Mouse (Mus musculus): Measurements from ENCODE around the gene H2al1f. TPM values are rescaled to one million over a fixed set of nuclear protein-coding genes. Genes with fewer than 3 reads are reported as not detected.
"Not testable (repeated sequence)": the region's sequence is repeated elsewhere in the genome, so short reads cannot be mapped to it uniquely, and the experiment has no call there.

The H2al1f gene
- polyA plus RNA-seq, 2 experiments, result not detected

- no peaks in the 10 kb centered on the region for H3K36me3 ChIP-seq (ENCODE audit: control insufficient read depth, insufficient read depth, low read length)
- 55% methylated on average over 14 of the region's 14 CpGs for WGBS
- H3K9ac ChIP-seq (ENCODE audit: low read depth, low read length, severe bottlenecking), result no peak overlapping the region
- no peak overlapping the region for H3K4me3 ChIP-seq (replicated peaks; ENCODE audit: low read length)
- no peak overlapping the region for H3K4me2 ChIP-seq (replicated peaks; ENCODE audit: low read depth, low read length, severe bottlenecking)
- DNase-seq (ENCODE audit: low spot score), result no peak
- no peak overlapping the region for H3K27ac ChIP-seq (replicated peaks; ENCODE audit: low read depth, low read length)
- no peak for TF ChIP-seq POLR2A (IDR thresholded peaks at IDR 0.05; ENCODE audit: borderline replicate concordance, extremely low read depth, insufficient read depth, insufficient read length)
- no peaks in the 10 kb centered on the region for H3K4me1 ChIP-seq (ENCODE audit: control insufficient read depth, insufficient read depth, low read length)
- H3K9me3 ChIP-seq (ENCODE audit: control insufficient read depth, low read length), result no peaks in the 10 kb centered on the region
- H3K27me3 ChIP-seq (ENCODE audit: control insufficient read depth, insufficient read depth, low read length), result no peaks in the 10 kb centered on the region
- ATAC-seq (ENCODE audit: low FRiP score, low read depth), result no peak
Measured at GRCm38 (mm10) chrX:11288306-11288882, 26.6 kb upstream of the H2al1f start.

DNA sequence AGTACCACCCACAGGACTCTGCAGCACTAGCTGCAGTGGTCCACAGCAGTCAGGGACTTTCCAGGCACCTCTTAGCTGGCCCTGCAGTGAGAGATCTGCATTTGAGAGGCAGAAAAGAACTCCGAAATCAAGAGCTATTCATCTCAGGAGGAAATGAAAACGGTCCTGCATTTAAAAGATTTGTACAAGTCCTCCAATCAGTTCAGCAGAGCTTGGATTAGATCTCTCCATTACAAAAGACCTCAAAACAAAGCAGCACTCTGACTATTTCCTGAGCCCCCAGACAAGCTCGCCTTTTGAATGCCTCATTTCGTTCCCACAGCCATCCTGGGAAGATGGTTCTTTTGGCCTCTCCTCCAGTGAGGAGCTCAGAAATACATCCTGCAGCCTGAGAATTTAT lies 25.7 kb upstream of the H2al1f start:
- no peak for DNase-seq (ENCODE audit: low spot score)
- no peaks in the 10 kb centered on the region for H3K27me3 ChIP-seq (ENCODE audit: control insufficient read depth, insufficient read depth, low read length)
- no peak overlapping the region for H3K9ac ChIP-seq (ENCODE audit: low read depth, low read length, severe bottlenecking)
- no peak overlapping the region for H3K4me3 ChIP-seq (replicated peaks; ENCODE audit: low read length)
- no peak for ATAC-seq (ENCODE audit: low FRiP score, low read depth)
- no peaks in the 10 kb centered on the region for H3K36me3 ChIP-seq (ENCODE audit: control insufficient read depth, insufficient read depth, low read length)
- no peak overlapping the region for H3K4me2 ChIP-seq (replicated peaks; ENCODE audit: low read depth, low read length, severe bottlenecking)
- no peak for TF ChIP-seq POLR2A (IDR thresholded peaks at IDR 0.05; ENCODE audit: borderline replicate concordance, extremely low read depth, insufficient read depth, insufficient read length)
- no peak overlapping the region for H3K27ac ChIP-seq (replicated peaks; ENCODE audit: low read depth, low read length)
- H3K4me1 ChIP-seq (ENCODE audit: control insufficient read depth, insufficient read depth, low read length), result no peaks in the 10 kb centered on the region
- H3K9me3 ChIP-seq (ENCODE audit: control insufficient read depth, low read length), result no peaks in the 10 kb centered on the region
- WGBS, result 80% methylated on average over 4 of the region's 4 CpGs

- ATAC-seq (ENCODE audit: low FRiP score, low read depth); H3K9me3 ChIP-seq (ENCODE audit: control insufficient read depth, low read length); H3K4me2 ChIP-seq (replicated peaks; ENCODE audit: low read depth, low read length, severe bottlenecking); H3K27me3 ChIP-seq (ENCODE audit: control insufficient read depth, insufficient read depth, low read length); H3K4me1 ChIP-seq (ENCODE audit: control insufficient read depth, insufficient read depth, low read length); H3K27ac ChIP-seq (replicated peaks; ENCODE audit: low read depth, low read length); DNase-seq (ENCODE audit: low spot score); H3K4me3 ChIP-seq (replicated peaks; ENCODE audit: low read length); H3K36me3 ChIP-seq (ENCODE audit: control insufficient read depth, insufficient read depth, low read length); H3K9ac ChIP-seq (ENCODE audit: low read depth, low read length, severe bottlenecking): not testable (repeated sequence)
- WGBS, result no CpG with 5 or more reads among the region's 3 CpGs
Measured at GRCm38 (mm10) chrX:11298957-11299356, 16.0 kb upstream of the H2al1f start, which contains the start of gene H2al1a. Gene H2al1a (plus strand): TSS chrX:11299257.

DNA sequence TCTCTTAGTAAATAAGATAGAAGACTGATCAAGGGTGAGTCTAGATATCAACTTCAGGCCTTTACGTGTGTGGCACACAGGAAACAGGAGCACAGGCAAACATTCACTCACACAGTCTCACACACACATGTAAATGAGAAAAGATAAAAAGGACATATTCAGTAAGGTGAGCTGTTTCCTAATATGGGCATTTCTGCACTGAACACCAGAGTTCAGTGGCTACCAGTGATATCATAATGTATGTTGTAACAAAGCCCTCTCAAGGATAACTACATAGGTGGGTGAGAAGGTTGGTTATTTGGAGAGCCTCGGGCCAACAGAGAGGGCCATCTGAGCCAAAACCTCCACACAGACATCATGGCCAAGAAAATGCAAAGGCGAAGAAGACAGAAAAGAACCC lies 12.8 kb upstream of the H2al1f start, which contains the start of gene H2al1b:
Gene H2al1b, plus strand, starts transcription at position 301 of the 400 bp plus-strand sequence.
- not testable (repeated sequence) for H3K4me1 ChIP-seq (ENCODE audit: control insufficient read depth, insufficient read depth, low read length); DNase-seq (ENCODE audit: low spot score); H3K9me3 ChIP-seq (ENCODE audit: control insufficient read depth, low read length); ATAC-seq (ENCODE audit: low FRiP score, low read depth); H3K36me3 ChIP-seq (ENCODE audit: control insufficient read depth, insufficient read depth, low read length); H3K4me2 ChIP-seq (replicated peaks; ENCODE audit: low read depth, low read length, severe bottlenecking); H3K27me3 ChIP-seq (ENCODE audit: control insufficient read depth, insufficient read depth, low read length); H3K4me3 ChIP-seq (replicated peaks; ENCODE audit: low read length); H3K9ac ChIP-seq (ENCODE audit: low read depth, low read length, severe bottlenecking); H3K27ac ChIP-seq (replicated peaks; ENCODE audit: low read depth, low read length)
- 100% methylated on average over 1 of the region's 3 CpGs for WGBS

GRCm38 (mm10) chrX:11305355-11305754 lies 9.6 kb upstream of the H2al1f start, which contains the start of gene H2al1c:
Gene H2al1c (plus strand): TSS chrX:11305655.
- H3K4me3 ChIP-seq (replicated peaks; ENCODE audit: low read length); H3K9ac ChIP-seq (ENCODE audit: low read depth, low read length, severe bottlenecking); H3K27ac ChIP-seq (replicated peaks; ENCODE audit: low read depth, low read length); DNase-seq (ENCODE audit: low spot score); H3K9me3 ChIP-seq (ENCODE audit: control insufficient read depth, low read length); H3K4me1 ChIP-seq (ENCODE audit: control insufficient read depth, insufficient read depth, low read length); ATAC-seq (ENCODE audit: low FRiP score, low read depth); H3K36me3 ChIP-seq (ENCODE audit: control insufficient read depth, insufficient read depth, low read length); H3K27me3 ChIP-seq (ENCODE audit: control insufficient read depth, insufficient read depth, low read length); H3K4me2 ChIP-seq (replicated peaks; ENCODE audit: low read depth, low read length, severe bottlenecking): not testable (repeated sequence)
- 71% methylated on average over 1 of the region's 6 CpGs for WGBS

DNA sequence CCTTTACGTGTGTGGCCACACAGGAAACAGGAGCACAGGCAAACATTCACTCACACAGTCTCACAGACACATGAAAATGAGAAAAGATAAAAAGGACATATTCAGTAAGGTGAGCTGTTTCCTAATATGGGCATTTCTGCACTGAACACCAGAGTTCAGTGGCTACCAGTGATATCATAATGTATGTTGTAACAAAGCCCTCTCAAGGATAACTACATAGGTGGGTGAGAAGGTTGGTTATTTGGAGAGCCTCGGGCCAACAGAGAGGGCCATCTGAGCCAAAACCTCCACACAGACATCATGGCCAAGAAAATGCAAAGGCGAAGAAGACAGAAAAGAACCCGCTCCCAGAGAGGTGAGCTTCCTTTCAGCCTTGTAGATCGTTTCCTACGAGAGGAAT lies 6.4 kb upstream of the H2al1f start, which contains the start of gene H2al1d:
Gene H2al1d, plus strand, starts transcription at position 301 of the 400 bp plus-strand sequence.
- DNase-seq (ENCODE audit: low spot score); H3K9ac ChIP-seq (ENCODE audit: low read depth, low read length, severe bottlenecking); H3K27me3 ChIP-seq (ENCODE audit: control insufficient read depth, insufficient read depth, low read length); H3K4me2 ChIP-seq (replicated peaks; ENCODE audit: low read depth, low read length, severe bottlenecking); H3K36me3 ChIP-seq (ENCODE audit: control insufficient read depth, insufficient read depth, low read length); H3K4me3 ChIP-seq (replicated peaks; ENCODE audit: low read length); ATAC-seq (ENCODE audit: low FRiP score, low read depth); H3K9me3 ChIP-seq (ENCODE audit: control insufficient read depth, low read length); H3K27ac ChIP-seq (replicated peaks; ENCODE audit: low read depth, low read length); H3K4me1 ChIP-seq (ENCODE audit: control insufficient read depth, insufficient read depth, low read length): not testable (repeated sequence)
- WGBS, result no CpG with 5 or more reads among the region's 6 CpGs

- not testable (repeated sequence) for H3K27me3 ChIP-seq (ENCODE audit: control insufficient read depth, insufficient read depth, low read length); H3K4me3 ChIP-seq (replicated peaks; ENCODE audit: low read length); H3K4me1 ChIP-seq (ENCODE audit: control insufficient read depth, insufficient read depth, low read length); H3K4me2 ChIP-seq (replicated peaks; ENCODE audit: low read depth, low read length, severe bottlenecking); DNase-seq (ENCODE audit: low spot score); H3K27ac ChIP-seq (replicated peaks; ENCODE audit: low read depth, low read length); H3K36me3 ChIP-seq (ENCODE audit: control insufficient read depth, insufficient read depth, low read length); H3K9me3 ChIP-seq (ENCODE audit: control insufficient read depth, low read length); ATAC-seq (ENCODE audit: low FRiP score, low read depth); H3K9ac ChIP-seq (ENCODE audit: low read depth, low read length, severe bottlenecking)
- WGBS, result no CpG with 5 or more reads among the region's 3 CpGs
Measured at GRCm38 (mm10) chrX:11311634-11312033, 3.3 kb upstream of the H2al1f start, which contains the start of gene H2al1e. Gene H2al1e (plus strand): TSS chrX:11311934.

DNA sequence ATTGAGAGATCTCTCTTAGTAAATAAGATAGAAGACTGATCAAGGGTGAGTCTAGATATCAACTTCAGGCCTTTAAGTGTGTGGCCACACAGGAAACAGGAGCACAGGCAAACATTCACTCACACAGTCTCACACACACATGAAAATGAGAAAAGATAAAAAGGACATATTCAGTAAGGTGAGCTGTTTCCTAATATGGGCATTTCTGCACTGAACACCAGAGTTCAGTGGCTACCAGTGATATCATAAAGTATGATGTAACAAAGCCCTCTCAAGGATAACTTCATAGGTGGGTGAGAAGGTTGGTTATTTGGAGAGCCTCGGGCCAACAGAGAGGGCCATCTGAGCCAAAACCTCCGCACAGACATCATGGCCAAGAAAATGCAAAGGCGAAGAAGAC lies 3.0 kb downstream of the H2al1f start, which contains the start of gene H2al1g:
Gene H2al1g, plus strand, starts transcription at position 301 of the 400 bp plus-strand sequence.
- WGBS, result no CpG with 5 or more reads among the region's 3 CpGs
- not testable (repeated sequence) for H3K9ac ChIP-seq (ENCODE audit: low read depth, low read length, severe bottlenecking); DNase-seq (ENCODE audit: low spot score); H3K4me3 ChIP-seq (replicated peaks; ENCODE audit: low read length); ATAC-seq (ENCODE audit: low FRiP score, low read depth); H3K4me1 ChIP-seq (ENCODE audit: control insufficient read depth, insufficient read depth, low read length); H3K27ac ChIP-seq (replicated peaks; ENCODE audit: low read depth, low read length); H3K4me2 ChIP-seq (replicated peaks; ENCODE audit: low read depth, low read length, severe bottlenecking); H3K27me3 ChIP-seq (ENCODE audit: control insufficient read depth, insufficient read depth, low read length); H3K36me3 ChIP-seq (ENCODE audit: control insufficient read depth, insufficient read depth, low read length); H3K9me3 ChIP-seq (ENCODE audit: control insufficient read depth, low read length)

All from limb, embryonic 14.5 days (tissue).